Mouse (Mus musculus): Measurements from ENCODE around the gene D17Wsu92e.

- TF ChIP-seq CTCF (IDR thresholded peaks at IDR 0.05; ENCODE audit: low read depth) (no peak), EP300 (IDR thresholded peaks at IDR 0.05; ENCODE audit: low read depth) (no peak)
Measured at GRCm38 (mm10) chr17:27825539-27825938, 5.1 kb upstream of the D17Wsu92e start.

Measured in liver, embryonic 14.5 days (tissue).